Mouse (Mus musculus): Measurements from ENCODE around the gene H2al1c. TPM values are rescaled to one million over a fixed set of nuclear protein-coding genes. Genes with fewer than 3 reads are reported as not detected.
"Not testable (repeated sequence)": the region's sequence is repeated elsewhere in the genome, so short reads cannot be mapped to it uniquely, and the experiment has no call there.

H2al1c gene
- total RNA-seq (2014; rRNA removed; ENCODE audit: low replicate concordance) (not detected in 2 replicates), polyA plus RNA-seq (2015; fragmentation: Nextera tagmentation; extraction: Ambion mirVana) (not detected in 2 replicates)

- H3K36me3 ChIP-seq (replicated peaks; ENCODE audit: control insufficient read depth, insufficient read depth, low read length); DNase-seq (ENCODE audit: low spot score); H3K4me2 ChIP-seq (ENCODE audit: low read depth, low read length); H3K4me3 ChIP-seq (ENCODE audit: low read depth, low read length); H3K4me1 ChIP-seq (ENCODE audit: control insufficient read depth, insufficient read depth); H3K27ac ChIP-seq (ENCODE audit: low read depth); H3K27me3 ChIP-seq (ENCODE audit: control insufficient read depth, insufficient read depth, low read length); H3K9ac ChIP-seq (replicated peaks; ENCODE audit: low read depth, low read length); H3K9me3 ChIP-seq (replicated peaks; ENCODE audit: control insufficient read depth, low read length); ATAC-seq (ENCODE audit: insufficient read depth, low read depth): not testable (repeated sequence)
- WGBS: 75% methylated on average over 1 of the region's 6 CpGs
Observed at GRCm38 (mm10) chrX:11305355-11305754, at the start of gene H2al1c. H2al1c (plus strand) TSS chrX:11305655.

- H3K9me3 ChIP-seq (replicated peaks; ENCODE audit: control insufficient read depth, low read length): no peaks in the 10 kb centered on the region
- no peaks in the 10 kb centered on the region for H3K36me3 ChIP-seq (replicated peaks; ENCODE audit: control insufficient read depth, insufficient read depth, low read length)
- TF ChIP-seq EP300 (IDR thresholded peaks at IDR 0.05; ENCODE audit: low read depth) (no peak), CTCF (IDR thresholded peaks at IDR 0.05; ENCODE audit: low read depth) (no peak)
- H3K4me2 ChIP-seq (ENCODE audit: low read depth, low read length): no peak overlapping the region
- ATAC-seq (ENCODE audit: insufficient read depth, low read depth): no peak
- DNase-seq (ENCODE audit: low spot score): no peak
- H3K4me1 ChIP-seq (ENCODE audit: control insufficient read depth, insufficient read depth): no peaks in the 10 kb centered on the region
- 65% methylated on average over 8 of the region's 8 CpGs for WGBS
- no peak overlapping the region for H3K27ac ChIP-seq (ENCODE audit: low read depth)
- H3K9ac ChIP-seq (replicated peaks; ENCODE audit: low read depth, low read length): no peak overlapping the region
- H3K4me3 ChIP-seq (ENCODE audit: low read depth, low read length): no peak overlapping the region
- H3K27me3 ChIP-seq (ENCODE audit: control insufficient read depth, insufficient read depth, low read length): no peaks in the 10 kb centered on the region
Observed at GRCm38 (mm10) chrX:11264918-11265317, 40.5 kb upstream of the H2al1c start.

GRCm38 (mm10) chrX:11267791-11268190, 37.7 kb upstream of the H2al1c start:
- DNase-seq (ENCODE audit: low spot score) (no peak), ATAC-seq (ENCODE audit: insufficient read depth, low read depth) (no peak)
- Histone ChIP-seq H3K9ac (replicated peaks; ENCODE audit: low read depth, low read length) (no peak overlapping the region), H3K36me3 (replicated peaks; ENCODE audit: control insufficient read depth, insufficient read depth, low read length) (no peaks in the 10 kb centered on the region), H3K4me1 (ENCODE audit: control insufficient read depth, insufficient read depth) (no peaks in the 10 kb centered on the region), H3K4me3 (ENCODE audit: low read depth, low read length) (no peak overlapping the region), H3K27me3 (ENCODE audit: control insufficient read depth, insufficient read depth, low read length) (no peaks in the 10 kb centered on the region), H3K27ac (ENCODE audit: low read depth) (no peak overlapping the region), H3K9me3 (replicated peaks; ENCODE audit: control insufficient read depth, low read length) (no peaks in the 10 kb centered on the region), H3K4me2 (ENCODE audit: low read depth, low read length) (no peak overlapping the region)
- TF ChIP-seq EP300 (IDR thresholded peaks at IDR 0.05; ENCODE audit: low read depth) (no peak), CTCF (IDR thresholded peaks at IDR 0.05; ENCODE audit: low read depth) (no peak)
- WGBS: 45% methylated on average over 7 of the region's 7 CpGs

- Histone ChIP-seq H3K4me1 (ENCODE audit: control insufficient read depth, insufficient read depth) (no peaks in the 10 kb centered on the region), H3K9ac (replicated peaks; ENCODE audit: low read depth, low read length) (no peak overlapping the region), H3K4me3 (ENCODE audit: low read depth, low read length) (no peak overlapping the region), H3K27me3 (ENCODE audit: control insufficient read depth, insufficient read depth, low read length) (no peaks in the 10 kb centered on the region), H3K9me3 (replicated peaks; ENCODE audit: control insufficient read depth, low read length) (no peaks in the 10 kb centered on the region), H3K27ac (ENCODE audit: low read depth) (no peak overlapping the region), H3K4me2 (ENCODE audit: low read depth, low read length) (no peak overlapping the region), H3K36me3 (replicated peaks; ENCODE audit: control insufficient read depth, insufficient read depth, low read length) (no peaks in the 10 kb centered on the region)
- TF ChIP-seq EP300 (IDR thresholded peaks at IDR 0.05; ENCODE audit: low read depth) (no peak), CTCF (IDR thresholded peaks at IDR 0.05; ENCODE audit: low read depth) (no peak)
- DNase-seq (ENCODE audit: low spot score) (no peak), ATAC-seq (ENCODE audit: insufficient read depth, low read depth) (no peak)
- 75% methylated on average over 3 of the region's 3 CpGs for WGBS
Observed at GRCm38 (mm10) chrX:11269074-11269473, 36.4 kb upstream of the H2al1c start.

- H3K4me3 ChIP-seq (ENCODE audit: low read depth, low read length): no peak overlapping the region
- H3K4me2 ChIP-seq (ENCODE audit: low read depth, low read length): no peak overlapping the region
- no peak overlapping the region for H3K27ac ChIP-seq (ENCODE audit: low read depth)
- 69% methylated on average over 3 of the region's 3 CpGs for WGBS
- no peak for TF ChIP-seq EP300 (IDR thresholded peaks at IDR 0.05; ENCODE audit: low read depth)
- no peak for TF ChIP-seq CTCF (IDR thresholded peaks at IDR 0.05; ENCODE audit: low read depth)
- ATAC-seq (ENCODE audit: insufficient read depth, low read depth): no peak
- no peak for DNase-seq (ENCODE audit: low spot score)
- no peaks in the 10 kb centered on the region for H3K4me1 ChIP-seq (ENCODE audit: control insufficient read depth, insufficient read depth)
- no peaks in the 10 kb centered on the region for H3K9me3 ChIP-seq (replicated peaks; ENCODE audit: control insufficient read depth, low read length)
- H3K9ac ChIP-seq (replicated peaks; ENCODE audit: low read depth, low read length): no peak overlapping the region
- H3K36me3 ChIP-seq (replicated peaks; ENCODE audit: control insufficient read depth, insufficient read depth, low read length): no peaks in the 10 kb centered on the region
- no peaks in the 10 kb centered on the region; the same call in 1 of the 2 replicates for H3K27me3 ChIP-seq (ENCODE audit: control insufficient read depth, insufficient read depth, low read length)
Observed at GRCm38 (mm10) chrX:11273190-11273589, 32.3 kb upstream of the H2al1c start.

GRCm38 (mm10) chrX:11277083-11277482, 28.4 kb upstream of the H2al1c start:
- ATAC-seq (ENCODE audit: insufficient read depth, low read depth): no peak
- Histone ChIP-seq H3K4me2 (ENCODE audit: low read depth, low read length) (no peak overlapping the region), H3K4me1 (ENCODE audit: control insufficient read depth, insufficient read depth) (no peaks in the 10 kb centered on the region), H3K27ac (ENCODE audit: low read depth) (no peak overlapping the region), H3K27me3 (ENCODE audit: control insufficient read depth, insufficient read depth, low read length) (no peaks in the 10 kb centered on the region; the same call in 1 of the 2 replicates), H3K36me3 (replicated peaks; ENCODE audit: control insufficient read depth, insufficient read depth, low read length) (no peaks in the 10 kb centered on the region), H3K9me3 (replicated peaks; ENCODE audit: control insufficient read depth, low read length) (no peaks in the 10 kb centered on the region), H3K9ac (replicated peaks; ENCODE audit: low read depth, low read length) (no peak overlapping the region), H3K4me3 (ENCODE audit: low read depth, low read length) (no peak overlapping the region)
- TF ChIP-seq EP300 (IDR thresholded peaks at IDR 0.05; ENCODE audit: low read depth) (no peak), CTCF (IDR thresholded peaks at IDR 0.05; ENCODE audit: low read depth) (no peak)
- DNase-seq (ENCODE audit: low spot score): no peak
- 75% methylated on average over 6 of the region's 6 CpGs for WGBS

All from heart, postnatal 0 days (tissue).